Mouse (Mus musculus): ENCODE results near the gene Pclaf. TPM values are rescaled to one million over a fixed set of nuclear protein-coding genes. Genes with fewer than 3 reads are reported as not detected.

Gene Pclaf
- total and polyA plus RNA-seq, 2 experiments from 2014 or later, result 8.2 to 9.4 TPM

DNA sequence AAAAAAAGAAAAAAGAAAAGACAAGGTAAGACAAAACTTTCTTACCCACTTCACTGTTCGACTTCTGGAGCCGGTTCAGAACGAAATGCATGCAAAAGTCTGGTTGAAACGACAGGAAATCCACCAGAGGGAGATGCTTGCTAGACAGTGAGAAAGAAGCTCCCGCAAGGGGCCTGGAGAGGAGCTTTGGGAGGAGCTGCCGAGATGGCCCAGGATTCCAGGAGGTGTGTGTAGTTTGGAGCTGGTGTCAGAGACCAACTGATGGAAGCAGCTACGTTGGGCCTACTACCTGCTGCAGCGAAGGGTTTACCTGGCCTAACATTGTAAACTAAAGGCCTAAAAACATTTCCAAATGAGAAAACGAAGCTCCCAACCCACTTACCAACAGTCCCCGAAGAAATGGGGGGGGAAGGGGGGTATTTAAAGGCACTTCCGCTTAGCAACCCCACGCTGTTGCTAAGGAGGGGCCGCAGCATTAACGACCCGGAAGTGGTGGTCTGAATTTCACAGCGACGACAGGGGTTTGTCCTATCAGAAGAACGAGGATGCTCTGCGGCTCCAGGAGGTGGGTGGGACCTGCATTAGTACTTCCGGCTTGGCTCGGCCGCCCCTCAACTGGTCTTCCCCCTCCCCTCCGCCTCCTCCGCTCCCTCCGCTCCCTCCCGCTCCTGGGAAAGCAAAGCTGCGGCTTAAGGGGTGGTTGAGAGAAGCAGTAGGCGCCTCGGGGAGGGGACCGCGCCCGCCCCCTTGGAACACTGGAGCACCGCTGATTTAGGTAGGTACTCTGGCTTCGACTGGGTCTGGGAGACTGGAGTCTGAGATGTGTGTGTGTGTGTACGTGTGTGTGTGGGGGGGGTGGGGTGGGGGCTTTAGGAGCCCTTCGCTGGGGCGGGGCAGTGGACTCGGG lies 18.6 kb downstream of the Pclaf start, which contains the start of the genes Trip4 and Csnk1g1:
Trip4 (minus strand) TSS at position 401 of the 907 bp plus-strand sequence.
Csnk1g1 (plus strand) TSS at position 531 of the 907 bp plus-strand sequence.
- H3K4me1 ChIP-seq (ENCODE audit: insufficient read depth, low read length), result no peaks in the 10 kb centered on the region
- H3K9me3 ChIP-seq (ENCODE audit: low read length), result no peaks in the 10 kb centered on the region
- H3K9ac ChIP-seq (replicated peaks; ENCODE audit: low read length, poor library complexity, severe bottlenecking), result peak within 1 kb of the TSS; percentile 83
- H3K36me3 ChIP-seq (ENCODE audit: insufficient read depth, low read length), result no peaks in the 10 kb centered on the region
- H3K27me3 ChIP-seq (ENCODE audit: insufficient read depth, low read length), result no peaks in the 10 kb centered on the region
- peak; percentile 68 for TF ChIP-seq CTCF (IDR thresholded peaks at IDR 0.05)
- peak within 1 kb of the TSS; percentile 86 for H3K4me2 ChIP-seq (ENCODE audit: low read depth, low read length, poor library complexity, severe bottlenecking)
- peak within 1 kb of the TSS; percentile 76 for H3K4me3 ChIP-seq (ENCODE audit: low read depth, low read length)
- WGBS, result under 1% methylated on average over 32 of the region's 38 CpGs
- ATAC-seq (ENCODE audit: low FRiP score), result peak; percentile 99
- peak within 1 kb of the TSS; percentile 83 for H3K27ac ChIP-seq (ENCODE audit: low read depth, low read length)
- peak; percentile 99 for DNase-seq (ENCODE audit: low spot score)

DNA sequence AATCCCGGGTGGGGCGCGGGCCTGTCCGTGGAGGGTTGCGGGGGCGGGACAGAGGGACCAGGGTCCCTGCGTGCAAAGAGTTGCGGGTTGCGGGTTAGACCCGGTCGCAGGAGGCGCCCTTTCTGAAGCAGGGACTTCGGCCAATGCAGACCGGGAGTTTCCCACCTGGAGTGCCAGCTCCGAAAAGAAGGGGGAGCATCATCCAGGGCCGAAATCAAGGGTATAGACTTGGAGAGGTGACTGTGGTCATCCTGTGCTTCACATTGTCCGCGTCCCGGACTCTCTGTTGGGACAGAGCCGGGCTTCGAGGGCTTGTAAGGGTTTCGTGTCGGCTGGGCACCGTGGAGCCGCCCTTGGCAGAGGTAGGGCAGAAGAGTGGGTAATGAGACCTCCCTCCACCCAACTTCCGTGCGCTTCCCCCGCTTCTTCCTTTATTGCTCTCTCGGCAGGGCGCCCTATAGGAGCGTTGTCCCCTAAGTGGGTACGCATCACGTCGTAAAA lies 19.3 kb downstream of the Pclaf start:
- under 1% methylated on average over 31 of the region's 34 CpGs for WGBS
- H3K4me1 ChIP-seq (ENCODE audit: insufficient read depth, low read length), result no peaks in the 10 kb centered on the region
- peak overlapping the region; percentile 76 for H3K4me3 ChIP-seq (ENCODE audit: low read depth, low read length)
- peak overlapping the region; percentile 86 for H3K4me2 ChIP-seq (ENCODE audit: low read depth, low read length, poor library complexity, severe bottlenecking)
- H3K36me3 ChIP-seq (ENCODE audit: insufficient read depth, low read length), result no peaks in the 10 kb centered on the region
- DNase-seq (ENCODE audit: low spot score), result peak; percentile 33
- no peaks in the 10 kb centered on the region for H3K9me3 ChIP-seq (ENCODE audit: low read length)
- H3K9ac ChIP-seq (replicated peaks; ENCODE audit: low read length, poor library complexity, severe bottlenecking), result peak overlapping the region; percentile 83
- H3K27me3 ChIP-seq (ENCODE audit: insufficient read depth, low read length), result no peaks in the 10 kb centered on the region
- H3K27ac ChIP-seq (ENCODE audit: low read depth, low read length), result peak overlapping the region; percentile 83
- TF ChIP-seq CTCF (IDR thresholded peaks at IDR 0.05), result peak; percentile 40
- ATAC-seq (ENCODE audit: low FRiP score), result no peak; the same call in 1 of the 2 replicates

DNA sequence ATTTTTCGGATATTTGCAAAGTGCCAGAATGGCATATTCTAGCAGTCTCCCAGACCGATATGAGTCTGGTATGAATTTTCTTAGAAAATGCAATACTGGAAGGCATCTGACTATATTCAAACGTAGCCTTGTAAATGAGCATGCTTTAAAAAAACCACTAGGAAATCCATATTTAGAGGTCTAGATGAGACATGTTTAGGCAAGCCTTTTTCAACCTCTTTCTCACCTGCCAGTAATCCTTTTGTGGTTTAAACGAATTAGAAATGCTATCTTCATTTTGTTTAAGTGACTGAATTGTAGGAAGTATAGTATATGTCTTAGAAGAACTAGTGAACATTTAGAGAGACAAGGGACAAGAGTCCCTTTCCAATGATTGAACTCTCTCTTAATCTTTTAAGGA lies 19.8 kb downstream of the Pclaf start:
- 5% methylated on average over 4 of the region's 4 CpGs for WGBS
- Histone ChIP-seq H3K36me3 (ENCODE audit: insufficient read depth, low read length) (no peaks in the 10 kb centered on the region), H3K27ac (ENCODE audit: low read depth, low read length) (peak overlapping the region; percentile 83; the same call in 1 of the 2 replicates), H3K27me3 (ENCODE audit: insufficient read depth, low read length) (no peaks in the 10 kb centered on the region), H3K4me1 (ENCODE audit: insufficient read depth, low read length) (no peaks in the 10 kb centered on the region), H3K4me2 (ENCODE audit: low read depth, low read length, poor library complexity, severe bottlenecking) (peak overlapping the region; percentile 86), H3K9ac (replicated peaks; ENCODE audit: low read length, poor library complexity, severe bottlenecking) (peak overlapping the region; percentile 83), H3K9me3 (ENCODE audit: low read length) (no peaks in the 10 kb centered on the region), H3K4me3 (ENCODE audit: low read depth, low read length) (peak overlapping the region; percentile 76)
- ATAC-seq (ENCODE audit: low FRiP score) (no peak), DNase-seq (ENCODE audit: low spot score) (no peak)
- no peak for TF ChIP-seq CTCF (IDR thresholded peaks at IDR 0.05)

DNA sequence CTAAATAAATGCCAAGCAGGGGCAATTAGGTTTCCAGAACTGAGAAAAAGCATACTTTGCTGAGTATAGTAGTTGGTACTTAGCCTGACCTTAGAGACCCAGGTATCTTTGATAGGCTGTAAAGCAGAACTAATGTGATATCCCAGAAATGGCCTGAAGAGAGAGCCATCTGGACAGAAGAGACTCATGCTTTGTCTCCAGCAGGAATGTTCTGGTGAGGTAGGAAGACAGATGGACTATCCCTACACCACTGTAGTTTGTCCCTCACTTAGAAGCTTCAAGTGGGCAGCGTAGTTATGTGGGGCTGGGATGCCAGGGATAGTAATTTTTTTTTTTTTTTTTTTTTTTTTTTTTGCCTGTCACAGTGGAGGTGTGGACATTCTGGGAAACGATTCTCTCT lies 23.9 kb downstream of the Pclaf start:
- Histone ChIP-seq H3K9me3 (ENCODE audit: low read length) (no peaks in the 10 kb centered on the region), H3K4me2 (ENCODE audit: low read depth, low read length, poor library complexity, severe bottlenecking) (no peak overlapping the region), H3K9ac (replicated peaks; ENCODE audit: low read length, poor library complexity, severe bottlenecking) (no peak overlapping the region), H3K27me3 (ENCODE audit: insufficient read depth, low read length) (no peaks in the 10 kb centered on the region), H3K4me1 (ENCODE audit: insufficient read depth, low read length) (no peaks in the 10 kb centered on the region), H3K36me3 (ENCODE audit: insufficient read depth, low read length) (no peaks in the 10 kb centered on the region), H3K4me3 (ENCODE audit: low read depth, low read length) (no peak overlapping the region), H3K27ac (ENCODE audit: low read depth, low read length) (no peak overlapping the region)
- WGBS, result 77% methylated on average over 2 of the region's 2 CpGs
- ATAC-seq (ENCODE audit: low FRiP score) (no peak), DNase-seq (ENCODE audit: low spot score) (peak; percentile 9)
- TF ChIP-seq CTCF (IDR thresholded peaks at IDR 0.05), result no peak

DNA sequence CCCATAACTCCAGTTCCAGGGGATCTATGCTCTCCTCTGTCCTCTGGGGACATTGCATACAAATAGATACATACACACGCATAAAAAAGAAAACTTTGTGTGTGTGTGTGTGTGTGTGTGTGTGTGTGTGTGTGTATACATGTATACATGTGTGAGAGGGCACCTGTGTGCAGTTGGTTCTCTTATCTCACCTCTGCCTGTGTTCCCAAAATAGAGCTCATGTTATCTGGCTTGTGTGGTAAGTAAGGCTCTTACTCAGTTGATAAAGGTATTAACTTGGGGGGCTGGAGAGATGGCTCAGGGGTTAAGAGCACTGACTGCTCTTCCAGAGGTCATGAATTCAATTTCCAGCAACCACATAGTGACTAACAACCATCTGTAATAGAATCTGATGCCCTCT lies 27.0 kb downstream of the Pclaf start:
- H3K36me3 ChIP-seq (ENCODE audit: insufficient read depth, low read length), result no peaks in the 10 kb centered on the region
- no peak for DNase-seq (ENCODE audit: low spot score)
- WGBS, result 86% methylated on average over 1 of the region's 1 CpGs
- no peak for ATAC-seq (ENCODE audit: low FRiP score)
- H3K9me3 ChIP-seq (ENCODE audit: low read length), result no peaks in the 10 kb centered on the region
- no peak overlapping the region for H3K9ac ChIP-seq (replicated peaks; ENCODE audit: low read length, poor library complexity, severe bottlenecking)
- TF ChIP-seq CTCF (IDR thresholded peaks at IDR 0.05), result no peak
- H3K4me1 ChIP-seq (ENCODE audit: insufficient read depth, low read length), result no peaks in the 10 kb centered on the region
- no peaks in the 10 kb centered on the region for H3K27me3 ChIP-seq (ENCODE audit: insufficient read depth, low read length)
- no peak overlapping the region for H3K4me2 ChIP-seq (ENCODE audit: low read depth, low read length, poor library complexity, severe bottlenecking)
- no peak overlapping the region for H3K27ac ChIP-seq (ENCODE audit: low read depth, low read length)
- H3K4me3 ChIP-seq (ENCODE audit: low read depth, low read length), result no peak overlapping the region

DNA sequence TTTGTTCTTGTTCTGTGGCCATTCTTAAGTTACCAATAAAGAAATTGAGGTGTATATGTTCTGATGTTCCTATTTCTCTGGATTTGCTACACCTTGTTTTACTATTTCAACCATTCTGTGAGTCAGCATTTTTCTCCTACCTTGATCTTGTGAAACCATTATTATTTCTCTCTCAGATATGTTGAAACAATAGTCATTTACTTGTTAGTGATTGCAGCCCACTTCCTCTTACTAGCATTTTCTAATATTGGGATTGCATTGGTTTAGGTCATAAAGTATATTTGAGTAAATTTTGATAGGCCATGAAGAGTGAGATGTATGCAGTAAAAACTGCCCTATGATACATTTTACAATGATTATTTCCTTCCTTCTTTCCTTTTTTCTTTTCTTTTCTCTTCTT lies 38.4 kb downstream of the Pclaf start:
- ATAC-seq (ENCODE audit: low FRiP score), result no peak
- TF ChIP-seq CTCF (IDR thresholded peaks at IDR 0.05), result no peak
- Histone ChIP-seq H3K9me3 (ENCODE audit: low read length) (no peaks in the 10 kb centered on the region), H3K27ac (ENCODE audit: low read depth, low read length) (no peak overlapping the region), H3K4me2 (ENCODE audit: low read depth, low read length, poor library complexity, severe bottlenecking) (no peak overlapping the region), H3K4me3 (ENCODE audit: low read depth, low read length) (no peak overlapping the region), H3K27me3 (ENCODE audit: insufficient read depth, low read length) (no peaks in the 10 kb centered on the region), H3K9ac (replicated peaks; ENCODE audit: low read length, poor library complexity, severe bottlenecking) (no peak overlapping the region), H3K4me1 (ENCODE audit: insufficient read depth, low read length) (no peaks in the 10 kb centered on the region), H3K36me3 (ENCODE audit: insufficient read depth, low read length) (no peaks in the 10 kb centered on the region)
- DNase-seq (ENCODE audit: low spot score), result no peak

All from midbrain, postnatal 0 days (tissue).